Mouse (Mus musculus) thymus, postnatal 36 days (tissue): ENCODE data around the gene Rasal2.
"Not testable (repeated sequence)": the region's sequence is repeated elsewhere in the genome, so short reads cannot be mapped to it uniquely, and the experiment has no call there.

Experiments used
- DNase-seq, 2 experiments: peaks; one replicate each; pipeline ENCODE4 v3.0.0; 2022; ENCODE audit warnings: mixed read lengths in 2 of 2

Gene Rasal2

DNA sequence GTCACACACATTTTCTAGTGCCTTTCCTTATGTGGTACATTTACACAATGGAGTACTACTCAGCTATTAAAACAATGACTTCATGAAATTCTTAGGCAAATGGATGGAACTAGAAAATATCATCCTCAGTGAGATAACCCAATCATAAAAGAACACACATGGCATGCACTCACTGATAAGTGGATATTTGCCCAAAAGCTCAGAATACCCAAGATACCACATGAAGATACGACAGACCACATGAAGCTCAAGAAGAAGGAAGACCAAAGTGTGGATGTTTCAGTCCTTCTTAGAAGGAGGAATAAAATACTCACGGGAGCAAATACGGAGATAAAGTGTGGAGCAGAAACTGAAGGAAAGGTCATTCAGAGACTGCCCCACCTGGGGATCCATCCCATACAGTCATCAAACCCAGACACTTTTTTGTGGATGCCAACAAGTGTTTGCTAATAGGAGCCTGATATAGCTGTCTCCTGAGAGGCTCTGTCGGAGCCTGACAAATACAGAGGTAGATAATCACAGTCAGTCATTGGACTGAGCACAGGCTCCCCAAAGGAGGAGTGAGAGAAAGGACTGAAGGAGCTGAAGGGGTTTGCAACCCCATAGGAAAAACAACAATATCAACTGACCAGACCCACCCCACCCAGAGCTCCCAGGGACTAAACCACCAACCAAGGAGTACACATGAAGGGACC is 175.6 kb downstream of the Rasal2 start:
- not testable (repeated sequence) for DNase-seq

GRCm38 (mm10) chr1:157233451-157233850 is 178.9 kb downstream of the Rasal2 start:
- DNase-seq, result no peak

DNA sequence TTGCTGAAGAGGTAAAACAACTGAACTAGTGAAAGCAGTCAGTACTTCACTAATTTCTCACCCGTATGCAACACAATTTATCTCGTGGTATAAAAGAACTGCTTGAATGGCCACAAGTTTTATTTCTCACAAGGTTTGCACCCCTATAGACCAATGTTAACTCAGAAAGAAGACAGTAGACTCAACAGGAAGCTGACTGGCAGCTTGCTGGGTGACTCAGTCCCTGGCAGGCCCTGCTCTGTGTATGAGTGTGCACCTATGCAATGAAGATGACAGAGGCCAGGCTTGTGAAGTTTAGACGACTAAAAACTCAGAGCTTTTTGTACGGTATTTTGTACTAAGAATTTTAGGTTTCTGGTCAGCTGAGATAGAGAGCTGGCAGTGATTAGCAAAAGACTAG is 180.0 kb downstream of the Rasal2 start:
- DNase-seq, result no peak

DNA sequence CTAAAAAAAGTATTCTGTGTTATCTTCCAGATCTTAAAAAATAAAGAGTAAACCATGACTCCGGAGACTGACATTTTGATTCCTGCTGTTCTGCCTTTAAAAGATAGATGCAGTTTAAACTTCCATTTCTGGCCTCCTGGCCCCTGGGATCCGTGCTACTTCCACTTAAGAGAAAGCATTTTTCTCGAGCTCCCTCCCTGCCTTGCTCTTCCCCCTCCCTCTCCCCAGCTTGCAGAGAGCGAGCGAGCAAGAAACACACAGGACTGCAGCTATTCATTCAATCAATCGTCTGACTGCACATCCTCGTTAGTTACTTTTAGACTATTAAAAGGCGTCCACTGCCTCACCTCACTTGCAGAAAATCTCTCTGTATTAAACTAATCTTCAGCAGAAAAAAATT is 181.4 kb downstream of the Rasal2 start:
- DNase-seq, result no peak

DNA sequence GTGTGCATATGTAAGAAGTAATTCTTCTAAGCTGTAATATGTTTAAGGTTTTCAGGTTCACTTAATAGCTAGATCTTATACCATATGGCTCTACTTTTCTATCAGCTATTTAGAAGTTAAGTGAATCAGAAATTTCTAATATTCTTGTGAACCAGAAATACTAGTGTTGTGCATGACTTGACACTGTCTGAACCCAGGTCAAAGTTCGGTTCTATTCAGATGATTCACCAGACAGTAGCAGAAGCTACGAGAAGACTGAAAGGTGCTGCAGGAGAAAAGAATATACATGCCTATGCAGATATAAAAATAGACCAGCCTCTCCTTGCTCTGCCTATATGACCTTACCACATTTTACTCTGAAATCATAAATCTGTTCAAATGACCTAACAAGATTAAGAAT is 182.0 kb downstream of the Rasal2 start:
- no peak for DNase-seq

GRCm38 (mm10) chr1:157225013-157225412 is 187.4 kb downstream of the Rasal2 start:
- DNase-seq, result no peak

DNA sequence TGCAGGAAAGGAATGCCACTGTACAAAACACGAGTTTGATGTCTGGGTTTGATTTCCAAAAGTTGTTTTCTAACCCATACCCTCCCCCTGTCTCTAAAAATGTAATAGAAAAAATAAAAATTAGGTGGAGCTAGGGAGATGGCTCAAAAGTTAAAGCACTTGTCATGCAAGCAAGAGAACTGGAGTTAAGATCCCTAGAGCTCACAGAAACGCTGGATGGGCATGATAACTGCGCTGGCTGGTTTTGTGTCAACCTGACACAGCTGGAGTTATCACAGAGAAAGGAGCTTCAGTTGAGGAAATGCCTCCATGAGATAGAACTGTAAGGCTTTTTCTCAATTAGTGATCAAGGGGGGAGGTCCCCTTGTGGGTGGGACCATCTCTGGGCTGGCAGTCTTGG is 191.5 kb downstream of the Rasal2 start:
- DNase-seq, result no peak

DNA sequence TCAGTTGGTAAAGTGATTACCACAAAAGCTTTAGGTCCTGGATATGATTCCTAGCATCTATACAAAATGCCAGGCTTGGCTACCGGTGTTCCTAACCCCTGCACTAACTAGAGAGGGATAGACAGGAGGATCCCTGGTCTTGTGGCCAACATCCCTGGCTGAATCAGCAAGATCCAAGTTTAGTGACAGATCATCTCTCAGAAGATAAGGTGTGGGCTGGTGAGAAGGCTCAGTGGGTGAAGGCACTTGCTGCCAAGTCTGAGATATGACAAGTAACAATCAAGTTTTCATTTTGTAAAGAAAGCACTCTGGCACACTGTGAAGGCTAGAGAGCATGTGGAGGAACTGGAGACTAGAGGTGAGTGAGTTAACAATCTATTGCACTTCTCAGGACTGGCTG is 191.9 kb downstream of the Rasal2 start:
- no peak for DNase-seq

DNA sequence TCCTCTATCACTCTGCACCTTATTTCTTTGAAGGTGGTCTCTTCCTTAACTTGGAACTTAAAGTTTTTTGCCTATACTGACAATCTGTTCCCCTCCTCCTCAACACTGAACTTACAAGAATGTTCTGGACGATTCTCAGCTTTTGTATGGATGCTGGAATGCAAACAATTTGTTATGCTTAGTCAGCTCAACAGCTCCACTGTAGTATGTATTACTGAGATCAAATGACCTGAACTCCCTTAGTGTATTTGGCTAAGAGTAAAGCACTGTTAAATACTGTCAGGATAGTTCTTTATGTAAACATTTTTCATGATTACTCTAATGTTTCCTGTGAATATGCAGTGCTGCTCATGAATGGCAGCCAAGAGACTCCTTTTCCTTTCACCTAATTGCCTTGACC is 203.6 kb downstream of the Rasal2 start:
- no peak for DNase-seq

- DNase-seq, result no peak
Measured at GRCm38 (mm10) chr1:157205685-157206084, 206.7 kb downstream of the Rasal2 start.

DNA sequence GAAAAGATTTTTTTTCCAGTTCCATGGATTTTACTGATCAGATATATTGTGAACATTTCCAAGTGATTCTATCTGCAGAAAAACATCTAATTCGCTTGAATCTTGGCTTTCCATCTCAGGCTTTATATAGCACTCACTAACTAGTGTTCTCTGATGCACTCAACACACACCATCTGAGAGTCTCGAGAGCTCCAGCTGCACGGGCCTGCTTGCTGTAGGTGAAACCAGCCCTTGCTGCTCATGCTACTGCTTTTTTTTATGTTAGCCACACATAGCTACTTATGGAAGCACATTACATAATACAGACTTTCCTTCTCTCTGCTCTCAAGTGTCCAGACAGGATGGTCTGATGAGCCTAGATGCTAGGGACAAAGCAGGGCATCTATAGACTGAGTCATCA is 229.4 kb downstream of the Rasal2 start:
- DNase-seq, result no peak

DNA sequence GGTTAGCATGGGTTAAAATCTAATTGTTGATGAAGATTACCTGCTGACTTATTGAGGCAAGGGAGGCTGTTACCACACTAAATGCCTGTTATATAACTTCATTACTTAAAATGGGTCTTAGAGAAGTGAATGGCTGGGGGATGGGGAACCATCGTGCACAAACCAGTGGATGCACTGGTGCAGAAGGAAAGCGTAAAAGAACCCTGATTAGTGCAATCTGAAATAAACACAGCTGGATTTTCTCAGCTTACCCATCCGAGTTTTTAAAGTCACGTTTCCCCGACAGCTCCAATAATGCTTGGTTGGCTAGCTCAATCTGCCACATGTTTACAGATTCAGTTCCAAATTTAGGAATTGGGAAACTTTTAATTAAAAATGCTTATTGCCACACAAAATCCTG is 230.0 kb downstream of the Rasal2 start:
- no peak for DNase-seq

DNA sequence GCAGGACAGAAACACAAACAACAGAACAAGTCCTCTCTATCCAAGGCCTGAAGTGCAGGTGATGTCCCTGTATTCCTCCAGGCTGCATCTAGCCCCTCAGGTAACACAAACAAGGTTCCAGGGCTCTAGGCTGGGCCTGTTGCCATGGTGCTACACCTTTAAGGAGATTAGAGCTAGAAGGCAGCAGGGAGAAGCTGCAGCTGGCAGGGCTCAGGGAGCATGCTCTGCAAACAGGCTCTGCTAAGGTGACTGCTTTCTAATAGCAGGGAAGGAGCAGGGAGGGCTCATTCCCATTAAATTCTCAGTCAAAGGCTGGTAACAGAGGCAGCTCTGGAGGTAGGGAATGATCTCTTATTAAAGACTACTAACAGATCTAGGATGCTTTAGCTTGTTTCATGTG is 231.3 kb downstream of the Rasal2 start:
- no peak for DNase-seq

GRCm38 (mm10) chr1:157178988-157179764 is 233.2 kb downstream of the Rasal2 start:
- DNase-seq, result no peak

DNA sequence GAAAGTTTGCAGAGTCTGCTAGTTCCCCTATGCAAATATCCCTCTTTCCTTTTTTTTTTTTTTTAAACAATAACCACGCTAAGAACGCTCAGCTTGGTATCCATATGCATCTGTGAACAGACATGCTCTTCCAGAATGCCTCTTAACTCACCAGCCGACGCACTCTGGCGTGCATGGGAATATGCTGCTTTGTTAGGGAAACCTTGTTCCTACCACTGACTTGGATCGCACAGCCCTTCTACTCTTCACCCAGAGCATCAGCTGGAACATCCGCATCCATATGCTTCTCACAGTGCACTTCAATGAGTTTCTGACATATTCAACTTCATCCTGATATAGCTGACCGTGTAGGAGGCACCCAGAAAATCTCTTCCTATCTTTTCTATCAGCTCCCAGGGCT is 243.1 kb downstream of the Rasal2 start:
- no peak for DNase-seq

DNA sequence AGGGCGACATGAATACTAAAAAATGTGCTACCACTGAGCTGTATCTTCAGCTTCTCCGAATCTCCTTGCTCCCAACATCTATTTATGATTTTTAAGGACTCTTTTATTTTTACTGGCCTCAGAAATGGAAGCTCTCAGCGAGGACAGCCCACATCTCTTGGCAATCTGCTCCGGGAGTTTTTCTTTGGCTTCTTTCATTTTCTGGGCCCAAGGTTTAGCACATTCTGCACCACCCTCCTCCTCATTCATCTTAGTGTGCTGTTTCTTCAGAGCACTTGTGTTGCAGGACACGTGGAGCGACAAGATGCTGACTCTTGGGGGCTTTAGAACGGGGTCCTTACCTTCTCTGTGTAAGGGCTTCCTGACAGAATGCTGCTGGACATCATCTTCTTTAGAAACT is 243.5 kb downstream of the Rasal2 start:
- DNase-seq, result no peak

GRCm38 (mm10) chr1:157153781-157154180 is 258.6 kb downstream of the Rasal2 start:
- DNase-seq, result no peak

- DNase-seq, result no peak
Measured at GRCm38 (mm10) chr1:157150107-157150506, 262.3 kb downstream of the Rasal2 start.

DNA sequence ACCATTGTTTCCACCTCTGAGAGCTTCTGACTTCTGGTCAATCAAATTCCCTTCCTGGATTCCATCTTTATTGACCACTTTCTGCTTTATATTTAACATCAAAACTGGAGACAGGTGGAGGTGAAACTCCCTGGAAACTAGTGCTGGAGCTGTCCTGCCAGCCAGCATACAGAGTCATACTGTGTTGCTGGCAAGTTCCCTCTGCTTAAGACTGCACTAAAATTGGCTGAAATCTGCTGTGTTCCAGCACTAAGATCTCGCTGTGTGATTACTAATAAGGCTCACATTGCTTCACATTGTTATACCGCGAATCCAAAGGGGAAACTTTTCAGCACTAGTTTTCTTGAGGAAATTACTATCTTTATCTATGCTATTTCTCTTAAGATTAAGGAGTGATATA is 267.8 kb downstream of the Rasal2 start:
- DNase-seq, result no peak

- no peak for DNase-seq
Measured at GRCm38 (mm10) chr1:157143326-157143932, 269.0 kb downstream of the Rasal2 start.

GRCm38 (mm10) chr1:157141014-157141413 is 271.4 kb downstream of the Rasal2 start:
- DNase-seq, result no peak

DNA sequence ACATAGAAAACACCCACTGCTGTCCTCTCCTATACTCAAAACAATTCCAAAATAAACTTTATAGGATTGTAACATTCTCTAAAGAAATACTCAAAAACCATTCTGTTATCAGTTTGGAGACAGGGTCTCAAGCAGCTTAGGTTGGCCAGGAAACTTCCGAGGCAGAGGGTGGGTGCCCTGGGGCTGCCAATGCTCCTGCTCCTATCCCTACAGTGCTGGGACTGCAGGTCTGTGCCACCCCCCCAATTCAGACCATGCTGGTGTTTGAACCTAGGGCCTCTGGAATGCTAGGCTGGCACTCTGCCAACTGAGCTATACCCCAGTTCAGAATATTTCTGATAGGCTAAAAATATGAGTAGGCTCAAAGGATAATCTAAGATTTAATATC is 274.5 kb downstream of the Rasal2 start:
- no peak for DNase-seq

- DNase-seq, result no peak
Measured at GRCm38 (mm10) chr1:157137132-157137853, 275.1 kb downstream of the Rasal2 start.
